Mouse (Mus musculus): ENCODE data around the gene Foxo1.

Foxo1 gene

DNA sequence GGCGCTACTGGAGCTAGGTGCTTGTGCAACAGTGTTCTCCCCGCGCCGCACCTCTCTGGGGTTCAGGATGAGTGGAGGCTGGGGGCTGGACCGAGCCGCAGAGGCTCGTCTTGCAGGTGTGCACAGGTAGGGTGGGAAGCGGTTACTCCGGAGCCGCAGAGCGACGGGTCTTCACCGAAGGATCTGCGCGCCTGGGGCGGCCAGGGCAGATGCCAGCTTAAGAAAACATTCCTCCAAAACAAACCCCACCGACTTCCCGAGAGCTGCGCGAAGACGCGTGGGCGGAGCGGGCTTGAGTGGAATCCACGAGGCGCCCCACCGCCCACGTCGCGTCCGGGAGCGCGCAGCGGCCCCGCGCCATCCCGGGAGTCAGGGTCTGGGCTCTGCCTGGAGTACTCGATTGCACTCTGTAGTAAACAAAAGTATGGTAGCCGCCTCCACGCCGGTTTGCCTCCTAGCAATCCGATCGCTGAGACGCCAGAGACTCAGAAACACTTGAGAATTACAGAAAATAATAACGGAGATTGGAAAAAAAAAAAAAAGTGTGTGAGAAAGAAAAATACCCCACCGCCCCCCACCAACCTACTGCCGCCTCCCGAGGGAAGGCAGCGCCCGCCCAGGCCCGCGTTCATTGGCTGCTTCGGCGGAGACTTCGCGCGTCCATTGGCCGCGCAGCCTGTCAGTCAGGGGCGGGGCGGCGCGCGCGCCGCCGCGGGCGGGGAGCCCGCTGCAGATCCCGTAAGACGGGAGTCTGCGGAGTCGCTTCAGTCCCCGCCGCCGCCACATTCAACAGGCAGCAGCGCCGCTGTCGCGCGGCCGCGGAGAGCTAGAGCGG lies at the start of gene Foxo1:
TSS of gene Foxo1 (plus strand) at position 685 of the 835 bp plus-strand sequence.
- peak; percentile 88 to 97 for DNase-seq (ENCODE audit: low spot score in 2 of 2)

DNA sequence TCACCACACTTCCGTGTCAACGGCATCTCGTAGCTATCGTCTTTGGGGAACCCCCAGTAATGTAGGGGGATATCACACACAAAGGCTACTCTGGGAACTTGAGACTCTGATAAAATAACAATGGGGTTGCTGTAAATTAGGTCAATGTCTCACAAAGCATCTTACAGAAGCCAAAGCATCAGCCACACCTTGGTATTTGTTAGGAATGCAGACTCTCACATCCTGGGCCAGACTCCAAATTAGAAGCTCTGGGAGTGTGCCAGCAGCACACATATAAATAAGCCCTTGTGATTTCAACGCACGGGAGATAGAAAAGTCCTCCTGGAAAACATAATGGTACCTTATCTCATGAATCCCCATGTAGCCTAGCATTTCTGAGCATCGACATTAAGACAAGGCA lies 49.3 kb upstream of the Foxo1 start:
- no peak for DNase-seq (ENCODE audit: low spot score in 2 of 2)

DNA sequence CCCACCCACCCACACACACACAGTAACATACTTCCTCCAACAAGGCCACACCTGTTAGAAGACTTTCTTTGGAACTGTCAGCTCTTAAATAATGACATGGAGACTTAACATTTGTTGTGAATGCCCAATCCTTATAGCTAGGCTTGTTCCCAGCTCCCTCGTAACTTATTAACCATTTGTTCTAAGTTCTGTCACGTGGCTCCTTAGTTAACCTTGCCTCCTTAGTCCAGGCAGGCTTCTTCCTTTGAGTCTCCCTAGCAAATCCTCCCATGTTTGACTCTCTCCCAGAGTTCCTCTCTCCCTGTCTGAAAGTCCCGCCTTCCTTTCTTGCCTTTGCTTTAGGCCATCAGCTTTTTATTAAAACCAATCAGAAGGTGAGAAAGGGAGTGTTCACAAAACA lies 47.1 kb upstream of the Foxo1 start:
- no peak for DNase-seq (ENCODE audit: low spot score in 2 of 2)

DNA sequence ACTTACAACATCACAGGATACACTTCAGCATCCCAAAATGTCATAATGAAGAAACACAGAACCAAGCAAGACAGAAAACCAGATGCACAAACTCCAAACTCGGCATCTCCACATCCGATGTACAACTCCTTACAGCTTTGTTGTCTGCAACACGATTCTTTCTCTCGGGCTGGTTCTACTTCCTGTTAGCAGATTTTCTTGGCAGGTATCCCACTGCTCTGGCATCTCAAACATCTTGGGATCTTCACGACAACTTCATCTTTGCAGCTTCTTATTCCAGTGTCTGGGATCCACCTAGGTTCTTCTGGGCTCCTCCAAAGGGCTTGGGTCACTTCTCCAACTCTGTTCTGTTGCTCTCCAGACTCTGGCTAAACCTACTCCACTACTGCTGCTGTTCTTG lies 46.2 kb upstream of the Foxo1 start:
- DNase-seq (ENCODE audit: low spot score in 2 of 2) = no peak

DNA sequence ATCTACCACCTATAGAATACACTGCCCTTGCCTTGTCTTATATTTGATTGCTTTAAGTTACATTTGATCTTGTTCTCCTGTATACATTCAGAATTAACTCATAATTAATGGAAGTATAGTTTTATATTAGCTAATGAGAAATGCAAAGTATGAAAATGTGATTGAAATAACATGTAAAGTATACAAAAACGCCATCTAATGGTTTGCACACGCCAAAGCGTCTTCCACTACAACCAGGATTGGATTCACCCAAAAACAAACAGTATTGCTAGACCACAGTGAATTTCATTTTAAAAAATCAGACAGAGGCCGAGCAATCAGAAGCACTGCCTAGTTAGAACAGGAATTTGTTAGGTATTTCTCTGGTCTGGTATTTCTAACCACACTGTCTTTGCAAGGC lies 31.6 kb upstream of the Foxo1 start:
- DNase-seq (ENCODE audit: low spot score in 2 of 2) = no peak

DNA sequence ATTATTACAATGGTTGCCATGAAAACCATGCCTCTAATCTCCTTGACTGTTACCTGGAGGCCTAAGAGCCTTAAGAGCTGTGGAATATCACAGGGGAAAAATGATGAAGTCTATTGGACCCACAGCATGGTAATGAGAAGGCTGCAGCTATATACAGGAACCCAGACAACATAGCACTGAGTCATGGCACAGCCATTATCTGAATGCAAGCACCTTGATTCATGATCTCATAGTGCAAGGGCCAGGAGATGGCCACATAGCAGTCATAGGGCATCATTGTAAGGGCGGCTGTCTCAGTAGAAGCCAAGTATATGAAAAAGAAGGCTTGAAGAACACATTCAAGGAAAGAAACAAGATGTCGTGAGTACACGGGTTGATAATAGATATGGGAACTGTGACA lies 31.0 kb upstream of the Foxo1 start:
- DNase-seq (ENCODE audit: low spot score in 2 of 2) = no peak

DNA sequence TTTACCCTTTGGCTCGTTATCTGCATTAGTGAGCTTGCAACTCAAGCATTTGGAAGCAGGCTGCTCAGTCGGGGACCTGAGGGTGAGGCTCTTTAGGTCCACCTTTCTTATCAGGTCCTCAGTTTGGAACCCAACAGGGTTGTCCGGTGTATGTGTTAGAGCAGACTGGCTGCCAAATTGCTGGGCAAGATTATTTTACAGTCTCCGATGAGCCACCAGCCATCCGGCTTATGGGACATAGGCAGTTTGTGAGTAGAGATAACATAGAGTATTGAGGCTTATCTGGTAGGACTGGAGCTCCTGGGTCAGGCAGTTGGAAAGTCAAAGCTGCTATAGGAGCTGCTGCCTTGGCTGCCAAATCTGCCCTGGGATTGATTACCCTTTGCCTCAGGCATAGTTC lies 27.1 kb upstream of the Foxo1 start:
- no peak for DNase-seq (ENCODE audit: low spot score in 2 of 2)

DNA sequence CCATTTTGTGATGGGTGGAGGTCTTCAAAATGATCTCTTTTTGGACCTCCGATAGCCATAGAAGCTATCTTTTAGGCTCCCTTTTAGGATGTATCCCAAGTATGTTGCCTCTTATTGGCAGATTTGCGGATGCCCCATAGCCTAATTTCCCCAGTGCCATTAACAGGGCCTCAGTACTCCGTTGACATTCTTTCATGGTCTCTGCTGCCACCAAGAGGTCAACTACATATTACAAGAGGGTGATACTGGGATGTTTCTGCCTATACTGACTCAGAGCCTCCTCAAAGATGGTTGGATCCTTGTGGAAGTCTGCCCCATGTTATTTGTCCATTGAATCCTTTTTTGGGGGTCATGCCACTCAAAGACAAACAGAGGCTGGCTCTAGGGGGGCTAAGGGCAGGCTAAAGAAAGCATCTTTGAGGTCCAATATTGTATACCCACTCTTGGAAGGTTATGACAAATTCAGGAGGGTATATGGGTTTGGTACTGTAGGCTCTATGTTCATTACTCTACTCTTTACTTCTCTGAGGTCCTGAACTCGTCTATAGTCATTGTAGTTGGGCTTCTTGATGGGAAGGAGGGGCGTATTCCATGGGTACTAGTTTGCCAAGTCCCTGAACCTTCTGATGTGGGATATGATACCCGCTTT lies 25.6 kb upstream of the Foxo1 start:
- DNase-seq (ENCODE audit: low spot score in 2 of 2) = peak; percentile 43 to 81

DNA sequence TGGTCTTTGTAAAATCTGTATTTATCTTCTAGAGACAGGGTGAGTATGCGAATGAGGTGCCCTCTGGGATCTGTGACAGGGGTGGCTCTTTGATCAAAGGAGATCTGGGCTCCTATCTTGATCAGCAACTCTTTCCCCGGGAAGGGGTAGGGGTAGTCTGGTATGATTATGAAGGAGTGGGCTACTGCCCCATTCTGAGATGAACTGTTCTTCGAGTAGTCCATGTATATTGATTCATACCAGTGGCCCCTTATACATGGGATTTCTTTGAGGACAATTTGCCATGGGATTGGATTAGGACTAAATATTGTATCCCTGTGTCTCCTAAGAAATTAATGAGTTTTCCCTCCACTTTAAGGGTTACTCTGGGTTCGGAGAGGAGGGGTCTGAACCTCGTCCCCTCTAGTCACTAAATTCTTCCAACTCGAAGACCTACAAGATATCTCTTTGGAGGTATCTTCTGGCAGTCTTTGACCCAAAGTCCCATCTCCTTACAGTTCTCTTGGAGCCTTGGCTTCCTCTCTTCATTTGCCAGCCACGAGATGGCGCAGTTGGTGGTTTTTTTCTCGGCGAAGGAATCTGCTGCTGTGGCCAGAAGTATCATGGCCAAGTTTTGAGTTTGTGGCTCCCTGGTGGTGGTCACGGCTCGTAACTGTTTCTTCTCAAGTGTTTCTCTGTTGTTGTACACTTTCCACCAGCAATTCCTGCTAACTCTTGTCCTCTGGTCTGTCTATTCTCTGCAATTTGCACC lies 24.7 kb upstream of the Foxo1 start:
- peak in 1 of 2 experiments; percentile 29 for DNase-seq (ENCODE audit: low spot score in 2 of 2)

DNA sequence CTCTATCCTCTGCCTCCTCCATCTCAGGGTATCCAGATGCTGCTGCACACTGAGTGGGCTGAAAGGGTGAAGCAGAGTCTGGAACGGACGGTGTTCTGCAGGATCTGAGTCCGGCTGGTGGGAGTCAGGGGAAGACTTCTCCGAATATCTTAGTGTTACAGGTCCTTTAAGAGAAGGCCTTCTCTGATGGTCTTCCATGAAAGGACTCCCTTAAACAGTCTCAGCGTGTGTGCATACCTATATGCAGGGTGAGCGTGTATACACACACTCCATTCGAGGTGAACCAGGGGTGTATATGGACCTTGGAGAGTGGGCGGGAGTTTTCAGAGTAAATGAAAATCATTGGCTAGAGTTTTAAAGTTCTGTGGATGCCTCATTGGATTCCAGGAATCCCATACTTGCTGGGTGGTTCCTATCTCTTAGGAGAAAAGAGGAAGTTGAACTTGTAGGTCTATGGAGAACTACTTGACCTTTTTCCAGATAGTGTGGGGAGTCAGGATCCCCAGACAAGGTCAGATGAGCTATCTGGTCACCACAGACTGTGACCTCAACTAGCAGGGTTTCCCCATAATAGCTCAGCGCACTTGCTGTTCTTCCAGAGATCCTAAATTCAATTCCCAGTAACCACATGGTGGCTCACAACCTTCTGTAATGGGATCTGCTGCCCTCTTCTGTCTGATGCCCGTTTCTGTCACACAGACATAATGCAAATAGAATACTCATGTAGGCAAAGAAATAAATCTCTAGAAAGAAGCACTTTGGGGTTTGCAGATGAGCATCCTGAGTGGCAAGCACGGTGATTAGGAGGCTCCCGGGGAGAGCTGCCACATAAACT lies 21.9 kb upstream of the Foxo1 start:
- DNase-seq (ENCODE audit: low spot score in 2 of 2) = no peak

DNA sequence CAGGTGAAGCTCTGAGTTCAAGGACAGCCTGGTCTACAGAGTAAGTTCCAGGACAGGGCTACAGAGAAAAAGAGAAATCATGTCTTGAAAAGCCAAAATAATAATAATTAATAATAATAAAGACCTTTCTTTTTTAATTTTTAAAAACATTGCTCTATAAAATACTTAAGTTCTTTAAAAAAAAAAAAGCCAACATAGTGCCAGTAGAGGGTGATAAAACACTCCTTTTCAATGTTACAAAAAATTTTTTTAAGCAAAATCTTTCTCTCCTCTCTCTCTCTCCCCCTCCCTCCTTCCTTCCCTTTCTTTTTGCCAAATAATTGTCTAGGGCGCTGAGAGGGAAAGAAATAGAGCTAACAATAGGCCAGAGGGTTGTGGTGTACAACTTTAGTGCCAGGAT lies 17.0 kb upstream of the Foxo1 start:
- DNase-seq (ENCODE audit: low spot score in 2 of 2) = no peak

DNA sequence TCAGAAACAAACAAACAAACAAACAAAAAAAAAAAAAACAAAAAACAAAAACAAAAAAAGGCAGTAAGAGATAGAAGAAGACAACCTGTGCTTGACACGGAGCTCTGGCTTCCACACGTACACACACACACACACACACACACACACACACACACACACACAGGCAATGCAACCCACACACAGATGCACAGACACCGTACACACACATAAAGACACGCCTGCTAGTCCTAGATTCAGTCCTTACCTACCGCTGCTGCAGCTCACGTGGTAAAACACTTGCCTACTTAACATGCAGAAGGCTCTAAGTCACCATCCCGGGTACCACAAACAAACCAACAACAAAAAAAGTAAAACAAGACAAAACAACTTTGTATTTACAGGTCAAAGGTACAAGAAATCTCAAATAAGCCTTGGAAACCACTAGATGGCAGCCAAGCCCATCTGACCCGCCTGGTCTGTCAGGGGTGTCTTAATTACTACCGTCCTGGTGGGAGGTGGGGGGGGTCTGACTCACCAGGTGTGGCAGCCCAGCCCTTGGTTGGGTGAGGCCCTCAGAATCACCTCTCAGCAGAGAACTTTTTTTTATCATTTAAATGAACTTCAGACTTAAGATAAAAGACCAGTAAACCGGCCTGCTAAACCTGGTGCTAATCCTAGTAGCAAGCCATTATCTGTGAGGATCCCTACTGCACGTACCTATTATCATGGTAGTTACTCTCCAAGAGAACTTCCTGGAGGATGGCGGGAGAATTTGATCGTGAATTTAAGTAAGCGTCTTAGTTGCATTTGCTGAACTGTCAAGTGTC lies 14.3 kb upstream of the Foxo1 start:
- DNase-seq (ENCODE audit: low spot score in 2 of 2) = no peak

DNA sequence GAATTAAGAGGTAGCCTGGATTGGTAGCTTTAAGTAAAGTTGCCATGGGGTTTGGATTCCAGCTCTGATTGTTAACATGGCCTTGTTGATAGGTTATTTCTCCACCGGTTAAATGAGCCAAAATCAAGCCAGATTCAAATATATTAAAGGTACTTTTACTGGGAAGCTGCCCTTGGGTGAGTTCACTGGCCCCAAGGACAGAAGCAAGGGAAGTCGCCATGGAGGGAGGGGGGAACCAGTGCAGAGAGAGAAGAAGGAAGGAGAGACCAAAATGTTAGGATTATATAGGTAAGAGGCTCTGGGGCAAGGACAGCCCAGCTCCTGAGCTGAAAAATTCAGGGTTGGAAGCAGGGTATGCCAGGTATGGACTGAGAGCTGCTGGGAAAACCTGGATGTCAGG lies 13.6 kb upstream of the Foxo1 start:
- DNase-seq (ENCODE audit: low spot score in 2 of 2) = no peak

DNA sequence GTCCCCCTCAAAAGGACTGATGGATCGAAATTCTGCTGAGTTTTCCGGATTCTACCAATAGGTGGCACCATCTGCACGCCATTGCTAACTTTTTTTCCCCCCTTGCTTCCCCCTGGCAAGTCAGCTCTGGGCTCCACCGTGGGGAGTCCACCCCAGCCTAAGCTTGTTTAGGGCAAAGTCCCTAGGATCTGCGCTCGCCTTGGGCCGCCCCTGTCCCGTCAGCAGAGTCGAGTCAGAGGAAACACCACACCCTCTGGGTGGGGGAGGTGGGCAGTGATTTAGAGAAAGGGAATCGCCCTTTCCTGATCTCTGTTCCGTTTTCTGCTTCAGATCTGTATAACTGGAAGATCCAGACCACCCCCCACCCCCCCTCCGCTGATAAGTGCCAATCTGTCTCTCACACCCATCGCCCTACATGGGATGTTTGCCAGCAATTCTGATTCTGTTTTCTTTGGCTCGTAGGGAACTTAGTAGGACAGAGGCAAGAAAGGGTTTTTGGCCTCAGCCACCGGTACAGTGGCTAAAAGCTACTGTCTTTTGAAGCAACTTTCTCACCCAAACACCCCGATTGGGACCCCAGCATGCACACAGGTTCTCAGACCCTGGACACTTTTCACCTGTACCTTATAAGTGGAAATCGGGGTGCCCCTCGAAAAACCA lies 10.2 kb upstream of the Foxo1 start:
- DNase-seq (ENCODE audit: low spot score in 2 of 2) = peak; percentile 41 to 68

DNA sequence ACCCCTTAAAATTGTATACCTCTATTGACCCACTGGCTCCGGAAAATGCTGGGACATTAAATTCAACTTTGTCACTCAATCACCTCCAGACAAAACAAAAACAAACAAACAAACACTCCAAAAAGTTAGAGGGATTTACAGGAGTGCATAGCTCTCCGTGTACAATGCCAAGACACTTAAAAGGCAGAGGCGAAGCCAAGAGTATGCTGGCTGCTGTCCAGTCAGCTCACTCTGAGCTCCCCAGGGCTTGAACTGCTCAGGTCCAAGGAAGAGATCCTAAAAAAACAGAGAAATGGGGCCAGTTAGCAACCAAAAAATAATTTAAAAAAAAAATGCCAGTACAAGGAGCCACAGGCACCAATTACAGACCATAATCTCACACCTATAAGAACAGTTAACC lies 9.6 kb upstream of the Foxo1 start:
- peak in 1 of 2 experiments; percentile 32 for DNase-seq (ENCODE audit: low spot score in 2 of 2)

DNA sequence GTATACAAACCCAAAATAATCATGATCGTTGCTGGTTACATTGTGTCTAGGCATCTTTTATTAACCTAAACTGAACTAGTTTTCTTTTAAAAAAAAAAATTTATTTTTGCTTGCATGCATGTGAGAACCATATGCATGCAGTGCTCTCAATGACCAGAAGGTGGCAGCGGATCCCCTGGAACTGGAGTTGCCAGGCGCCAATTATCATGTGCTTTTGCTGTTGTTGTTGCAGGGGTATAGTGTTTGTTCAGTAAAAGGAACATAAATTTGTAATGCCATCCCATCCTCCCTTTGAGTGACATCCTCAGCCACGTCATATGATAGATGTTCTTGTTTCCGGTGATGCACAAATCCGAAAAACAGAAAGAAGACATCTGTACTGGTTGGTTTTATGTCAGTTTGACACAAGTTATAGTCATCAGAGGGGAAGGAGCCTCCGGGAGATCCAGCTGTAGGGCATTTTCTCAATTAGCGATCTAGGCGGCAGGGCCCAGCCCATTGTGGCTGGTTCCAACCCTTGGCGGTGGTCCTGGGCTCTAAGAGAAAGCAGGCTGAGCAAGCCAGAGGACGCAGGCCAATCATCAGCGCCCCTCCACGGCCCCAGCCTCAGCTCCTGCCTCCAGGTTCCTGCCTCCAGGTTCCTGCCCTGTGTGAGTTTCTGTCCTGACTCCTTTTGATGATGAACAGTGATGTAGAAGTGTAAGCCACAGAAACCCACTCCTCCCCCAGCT lies 5.5 kb upstream of the Foxo1 start:
- DNase-seq (ENCODE audit: low spot score in 2 of 2) = peak; percentile 68 to 86

DNA sequence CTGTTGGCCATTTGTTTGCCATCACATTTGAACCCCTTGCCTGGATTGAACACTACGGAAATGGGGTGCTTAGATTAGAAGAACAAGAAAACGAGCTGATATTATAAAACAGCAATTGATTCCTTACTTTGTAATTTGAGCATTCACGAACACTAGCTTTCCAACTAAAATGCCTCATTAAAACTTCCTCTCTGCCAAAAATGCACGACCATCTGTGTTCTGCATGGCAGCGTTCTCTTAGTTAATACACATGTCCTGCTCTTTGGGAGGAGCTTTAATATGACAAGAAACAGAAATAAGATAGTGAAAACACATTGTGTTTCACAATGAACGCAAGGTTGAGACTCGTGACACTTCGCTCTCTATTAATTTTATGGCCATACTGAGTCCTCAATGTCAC lies 3.8 kb upstream of the Foxo1 start:
- no peak for DNase-seq (ENCODE audit: low spot score in 2 of 2)

DNA sequence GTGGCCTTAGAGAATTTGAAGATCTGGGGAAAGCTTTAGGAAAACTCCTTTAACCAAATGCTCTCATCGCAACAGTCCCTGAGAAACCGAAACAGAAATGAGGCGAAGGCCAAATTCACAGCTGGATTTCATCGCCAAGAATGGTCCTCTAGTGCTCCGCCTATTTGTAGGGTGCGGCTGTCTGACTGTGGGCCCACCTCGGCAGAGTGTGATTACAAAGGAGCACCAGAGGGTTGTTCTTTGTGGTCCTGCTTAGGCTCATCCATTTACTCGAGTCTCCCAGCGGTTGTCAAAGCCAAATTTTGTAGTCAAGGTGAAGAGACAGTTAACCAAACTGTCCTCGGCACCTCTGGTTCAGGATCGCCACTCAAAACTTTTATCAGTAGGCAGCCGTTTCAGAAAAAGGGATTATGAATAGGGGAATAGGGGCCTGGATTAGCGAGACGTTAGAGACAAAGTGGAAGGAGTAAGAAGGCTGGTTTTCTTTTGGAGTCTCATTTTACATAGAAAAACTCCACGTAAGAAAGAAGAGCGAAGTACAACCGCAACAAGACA lies 1.5 kb upstream of the Foxo1 start:
- DNase-seq (ENCODE audit: low spot score in 2 of 2) = no peak

DNA sequence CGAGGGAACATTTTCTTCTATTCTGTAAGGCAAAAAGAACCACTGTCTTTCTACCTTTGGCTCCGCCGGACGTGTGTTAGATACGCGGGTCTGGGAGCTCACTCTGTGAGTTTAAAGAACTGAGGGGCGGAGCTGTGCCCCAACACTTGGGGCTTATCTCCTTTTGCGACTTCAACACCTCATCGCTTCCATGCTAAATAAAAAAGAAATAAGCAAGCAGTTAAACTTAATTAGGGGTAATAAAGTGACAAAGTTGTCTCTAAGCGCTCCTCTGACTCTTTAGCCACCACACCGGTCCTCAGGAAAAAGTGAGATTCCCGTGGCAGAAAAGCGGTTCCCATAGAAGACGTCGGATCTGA lies 864 bp upstream of the Foxo1 start:
- no peak for DNase-seq (ENCODE audit: low spot score in 2 of 2)

DNA sequence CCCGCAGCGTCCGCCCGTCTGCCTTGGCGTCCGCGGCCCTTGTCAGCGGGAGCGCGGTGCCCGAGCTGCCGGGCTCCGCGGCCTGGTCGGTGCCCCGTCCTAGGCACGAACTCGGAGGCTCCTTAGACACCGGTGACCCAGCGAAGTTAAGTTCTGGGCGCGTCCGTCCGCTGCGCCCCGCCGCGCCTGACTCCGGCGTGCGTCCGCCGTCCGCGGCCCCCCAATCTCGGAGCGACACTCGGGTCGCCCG lies 276 bp downstream of the Foxo1 start:
- no peak for DNase-seq (ENCODE audit: low spot score in 2 of 2)
